Mouse (Mus musculus): ENCODE data around the gene Trpc7.

- TF ChIP-seq CHD2 (IDR thresholded peaks at IDR 0.05; ENCODE audit: low read depth, low read length) (no peak), HCFC1 (IDR thresholded peaks at IDR 0.05; ENCODE audit: borderline replicate concordance, insufficient read depth, low read length) (no peak)
Observed at GRCm38 (mm10) chr13:56921251-56921650, 25.5 kb upstream of the Trpc7 start.

Data from ES-E14 (cell line).